Mouse (Mus musculus) cerebellum, postnatal 36 days (tissue): Measurements from ENCODE around the gene Acy3.
A peak's percentile ranks its signal among the peaks of the same experiment; 100 is the strongest.
"Not testable (repeated sequence)": the region's sequence is repeated elsewhere in the genome, so short reads cannot be mapped to it uniquely, and the experiment has no call there.

Experiments used
- DNase-seq, 2 experiments: peaks; one replicate each; pipeline ENCODE4 v3.0.0; 2021 to 2022; ENCODE audit warnings: mixed read lengths in 2 of 2

The Acy3 gene

GRCm38 (mm10) chr19:4004331-4004730, 18.0 kb downstream of the Acy3 start:
- no peak for DNase-seq

DNA sequence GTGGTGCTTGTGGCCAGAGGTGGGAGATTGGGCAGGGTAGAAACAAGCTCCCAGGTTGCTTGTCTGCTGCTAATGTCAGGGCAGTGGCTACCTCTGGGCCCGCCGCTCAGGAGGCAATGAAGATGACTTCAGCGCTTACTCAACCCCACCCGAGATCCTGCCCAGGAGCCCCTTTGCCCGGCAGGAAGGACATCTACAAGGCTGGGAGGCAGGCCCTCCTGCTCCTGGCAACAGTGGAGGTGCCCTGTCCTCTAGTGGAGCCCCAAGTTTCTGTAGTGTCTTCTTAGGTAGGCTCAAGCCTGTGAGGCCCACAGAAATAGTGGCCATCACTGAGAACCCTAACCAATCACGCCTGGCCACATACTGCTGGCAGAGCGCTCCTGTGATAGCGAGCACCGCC, 18.7 kb downstream of the Acy3 start:
- DNase-seq: no peak

GRCm38 (mm10) chr19:4005971-4006370, 19.6 kb downstream of the Acy3 start:
- DNase-seq: no peak

DNA sequence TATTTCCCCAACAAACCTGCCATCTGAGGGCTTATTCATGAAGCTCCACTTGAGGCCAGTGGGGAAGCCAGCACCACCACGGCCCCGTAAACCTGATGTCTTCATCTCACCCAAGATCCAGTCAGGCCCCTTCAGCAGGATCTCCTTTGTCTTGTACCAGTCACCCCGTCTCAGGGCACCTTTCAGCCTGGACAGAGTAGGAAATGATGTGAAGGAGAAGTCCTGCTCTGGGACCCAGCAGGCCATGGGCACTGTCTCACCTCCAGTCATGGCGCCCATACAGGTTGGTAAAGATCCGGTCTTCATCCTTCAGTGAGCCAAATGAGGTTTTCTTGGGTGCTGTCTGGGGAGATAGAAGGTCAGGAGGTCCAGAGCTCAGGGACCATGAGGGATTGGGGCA, 24.7 kb downstream of the Acy3 start:
- no peak for DNase-seq

DNA sequence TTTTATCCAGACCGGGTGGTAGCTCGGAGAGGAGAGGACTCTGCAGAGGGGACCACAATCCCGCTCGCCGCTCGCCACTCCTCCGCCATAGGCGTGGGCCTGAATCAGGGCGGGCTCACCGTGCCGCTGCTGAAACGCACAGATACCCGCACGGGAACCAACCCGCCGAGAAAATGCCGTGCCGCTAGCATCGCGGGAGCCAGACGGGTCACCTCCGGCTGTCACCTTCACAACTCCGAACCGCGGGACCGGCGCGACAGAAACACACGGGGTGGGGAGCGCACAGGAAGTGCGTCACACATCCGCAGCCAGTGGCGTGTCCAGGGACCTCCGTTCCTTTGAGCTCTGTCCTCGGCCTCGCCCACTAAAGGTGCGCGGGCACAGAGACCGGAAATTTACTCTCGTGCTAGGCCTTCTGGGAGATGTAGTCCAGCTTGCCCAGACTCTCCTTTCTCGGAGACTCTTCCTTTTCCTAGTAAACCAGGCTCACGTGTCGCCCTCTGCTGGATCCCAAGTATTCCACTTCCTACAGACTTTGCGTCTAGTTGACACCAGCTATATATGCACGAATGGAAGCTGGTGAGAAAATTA, 26.2 kb downstream of the Acy3 start, which contains the start of gene Ndufv1:
Gene Ndufv1, minus strand, starts transcription at position 375 of the 591 bp plus-strand sequence.
- peak; percentile 95 to 96 for DNase-seq

- no peak for DNase-seq
These were observed 26.7 kb downstream of the Acy3 start for GRCm38 (mm10) chr19:4013066-4013465.

GRCm38 (mm10) chr19:4014802-4015201, 28.4 kb downstream of the Acy3 start:
- no peak for DNase-seq

GRCm38 (mm10) chr19:4015635-4016034, 29.3 kb downstream of the Acy3 start:
- DNase-seq: no peak

GRCm38 (mm10) chr19:4017921-4018587, 31.7 kb downstream of the Acy3 start:
- no peak for DNase-seq

DNA sequence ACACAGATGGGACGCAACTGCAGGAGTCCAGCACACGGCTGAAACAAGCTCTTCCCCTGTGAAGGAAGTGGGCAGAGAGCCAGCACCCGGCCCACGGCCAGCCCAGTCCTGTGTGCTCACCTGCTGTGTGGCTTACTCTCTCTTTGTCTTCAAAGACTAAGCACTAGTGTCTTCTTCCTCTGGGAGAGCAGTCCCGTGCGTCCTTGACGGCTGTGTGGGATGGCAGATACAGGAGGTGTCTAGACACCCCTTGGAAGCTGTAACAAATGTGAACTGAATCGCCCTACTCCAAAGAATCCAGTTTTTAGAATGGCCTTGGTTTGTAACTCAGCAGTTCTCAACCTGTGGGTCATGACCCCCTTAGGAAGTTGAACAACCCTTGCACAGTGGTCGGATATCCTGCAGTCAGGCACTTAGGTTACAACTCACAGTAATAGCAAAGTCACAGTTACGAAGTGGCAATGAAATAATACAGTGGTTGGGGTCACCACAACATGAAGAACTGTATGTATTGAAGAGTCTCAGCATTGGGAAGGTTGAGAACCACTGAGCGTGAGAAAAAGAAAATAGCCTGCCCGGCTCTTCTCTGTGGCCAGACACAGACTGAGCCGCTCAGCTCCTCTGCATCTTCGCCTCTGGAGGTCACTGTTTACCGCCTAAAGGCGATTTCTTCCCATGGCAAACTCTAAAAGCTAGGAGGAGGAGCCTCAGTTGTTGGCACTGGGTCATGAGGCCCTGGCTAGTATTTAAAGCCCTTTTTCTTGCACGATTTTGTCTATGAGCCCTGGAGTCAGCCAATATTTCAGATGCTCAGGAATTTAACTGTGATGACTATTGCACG, 32.6 kb downstream of the Acy3 start:
- DNase-seq: peak; percentile 83 to 87

- no peak for DNase-seq
These were observed 36.8 kb downstream of the Acy3 start for GRCm38 (mm10) chr19:4023185-4023584.

GRCm38 (mm10) chr19:4027576-4027975, 41.2 kb downstream of the Acy3 start:
- no peak for DNase-seq

DNA sequence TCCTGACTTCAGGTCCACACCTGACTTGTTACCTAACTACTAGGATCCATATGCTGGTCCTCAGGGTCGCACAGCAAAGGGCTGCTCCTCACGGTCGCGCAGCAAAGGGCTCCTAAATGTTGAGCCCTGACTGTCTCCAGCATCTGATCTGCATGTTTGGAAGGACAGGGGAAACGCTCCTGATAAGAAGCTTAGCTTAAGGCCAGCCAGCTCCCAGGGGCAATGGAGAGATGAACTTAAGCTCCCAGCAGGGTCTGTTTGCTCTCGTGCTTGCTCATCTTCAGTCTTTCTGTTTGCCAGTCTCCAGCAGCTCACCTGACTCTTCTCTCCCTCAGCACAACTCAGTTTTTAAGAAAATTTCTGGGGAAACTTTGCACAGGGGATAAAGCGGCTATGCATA, 46.3 kb downstream of the Acy3 start:
- DNase-seq: no peak

- no peak for DNase-seq
These were observed 46.9 kb downstream of the Acy3 start for GRCm38 (mm10) chr19:4033298-4033697.

- no peak for DNase-seq
These were observed 47.4 kb downstream of the Acy3 start for GRCm38 (mm10) chr19:4033742-4034141.

GRCm38 (mm10) chr19:4036327-4037045, 50.1 kb downstream of the Acy3 start:
- DNase-seq: no peak

GRCm38 (mm10) chr19:4037154-4037787, 50.9 kb downstream of the Acy3 start:
- DNase-seq: not testable (repeated sequence)

DNA sequence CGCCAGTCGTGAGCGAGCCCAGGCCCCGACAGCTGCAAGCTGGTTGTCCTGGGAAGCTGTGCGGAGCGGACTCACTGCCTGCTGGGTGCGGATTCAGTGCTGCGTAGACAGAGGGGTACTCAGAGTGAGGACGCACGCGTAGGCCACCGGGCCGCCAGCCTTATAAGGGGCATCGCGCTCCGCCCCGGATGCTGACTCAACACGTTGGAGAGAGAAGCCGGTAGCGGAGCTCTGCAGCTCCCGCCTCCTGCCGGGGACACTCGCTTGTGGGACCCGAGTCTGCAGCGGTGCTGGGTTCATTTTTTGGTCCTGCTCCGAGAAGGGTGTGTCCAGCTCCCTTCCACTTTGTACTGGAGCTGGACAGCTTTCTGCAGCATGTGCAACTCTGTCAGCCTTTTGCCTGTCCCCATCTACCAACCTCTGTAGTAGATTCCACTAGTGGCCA, 51.4 kb downstream of the Acy3 start, which contains the start of gene Gstp1:
Gene Gstp1, minus strand, starts transcription at position 198 of the 445 bp plus-strand sequence.
- DNase-seq: peak; percentile 74 to 80
